Mouse (Mus musculus) liver, embryonic 15.5 days (tissue): ENCODE results near the gene Pabpn1l. TPM values are rescaled to one million over a fixed set of nuclear protein-coding genes. Genes with fewer than 3 reads are reported as not detected.

Source experiments
- ATAC-seq: fragments of 200-750 bp; cut with Nextera tagmentation; 2 replicates; pipeline ENCODE4 v1.8.0; 2017; ENCODE audit warnings: moderate number of reproducible peaks, mild to moderate bottlenecking, moderate library complexity; ENCODE audit not compliant: insufficient read depth
- H3K27ac ChIP-seq: fragments of 300-500 bp; sonication (generic); replicated peaks from 2 replicates; pipeline ENCODE4 v1.5.1; 2015; ENCODE audit warnings: mild to moderate bottlenecking, inconsistent platforms
- H3K27me3 ChIP-seq: fragments of 300-500 bp; sonication (generic); 2 replicates; pipeline ENCODE4 v1.6.1; 2015; ENCODE audit warnings: mild to moderate bottlenecking, inconsistent platforms
- H3K36me3 ChIP-seq: fragments of 300-500 bp; sonication (generic); replicated peaks from 2 replicates; pipeline ENCODE4 v1.6.1; 2015; ENCODE audit warnings: moderate library complexity, mild to moderate bottlenecking, inconsistent platforms
- H3K4me1 ChIP-seq: fragments of 300-500 bp; sonication (generic); replicated peaks from 2 replicates; pipeline ENCODE4 v1.6.1; 2015; ENCODE audit warnings: inconsistent platforms
- H3K4me2 ChIP-seq: fragments of 300-500 bp; sonication (generic); 2 replicates; pipeline ENCODE4 v1.6.1; 2015; ENCODE audit warnings: moderate library complexity, mild to moderate bottlenecking, inconsistent platforms
- H3K4me3 ChIP-seq: fragments of 300-500 bp; sonication (generic); replicated peaks from 2 replicates; pipeline ENCODE4 v1.5.1; 2015; ENCODE audit warnings: mild to moderate bottlenecking, inconsistent platforms
- H3K9ac ChIP-seq: fragments of 300-500 bp; sonication (generic); 2 replicates; pipeline ENCODE4 v1.6.1; 2015; ENCODE audit warnings: moderate library complexity, mild to moderate bottlenecking, inconsistent platforms
- H3K9me3 ChIP-seq: fragments of 300-500 bp; sonication (generic); replicated peaks from 2 replicates; pipeline ENCODE4 v1.6.1; 2016; ENCODE audit warnings: inconsistent platforms
- WGBS: fragments of 180-500 bp; shearing (Covaris S2); methylation state at CpG from one replicate; pipeline ENCODE4 v1.1.7; 2015; ENCODE audit warnings: mixed read lengths; ENCODE audit not compliant: insufficient replicate concordance; 5-methylcytosine and 5-hydroxymethylcytosine counted together
- polyA plus RNA-seq: library from polyadenylated mRNA; unstranded; fragments of >200 nt; fragmentation: Nextera tagmentation; extraction: Ambion mirVana; gene quantifications from 2 replicates; pipeline ENCODE4 v1.2.1, GENCODE M21; 2015

Gene Pabpn1l
- polyA plus RNA-seq, 1 experiment from 2014 or later, result not detected

GRCm38 (mm10) chr8:122663106-122663505 is 40.6 kb upstream of the Pabpn1l start:
- H3K4me3 ChIP-seq, result no peak overlapping the region
- H3K27me3 ChIP-seq, result peaks cover 15% of the 10 kb centered on the region
- WGBS, result 62% methylated on average over 3 of the region's 3 CpGs
- H3K9me3 ChIP-seq, result no peaks in the 10 kb centered on the region
- H3K9ac ChIP-seq, result no peak overlapping the region
- no peak overlapping the region for H3K27ac ChIP-seq
- H3K4me1 ChIP-seq, result peaks cover 49% of the 10 kb centered on the region
- no peaks in the 10 kb centered on the region for H3K36me3 ChIP-seq
- no peak for ATAC-seq
- H3K4me2 ChIP-seq, result no peak overlapping the region

- Histone ChIP-seq H3K9ac (no peak overlapping the region), H3K36me3 (no peaks in the 10 kb centered on the region), H3K9me3 (no peaks in the 10 kb centered on the region), H3K4me1 (peaks cover 37% of the 10 kb centered on the region), H3K27me3 (peaks cover 3% of the 10 kb centered on the region; the same call in 1 of the 2 replicates), H3K27ac (no peak overlapping the region), H3K4me2 (no peak overlapping the region), H3K4me3 (no peak overlapping the region)
- 80% methylated on average over 2 of the region's 2 CpGs for WGBS
- ATAC-seq, result no peak
Observed at GRCm38 (mm10) chr8:122661894-122662293, 39.4 kb upstream of the Pabpn1l start.

GRCm38 (mm10) chr8:122661138-122661537 is 38.6 kb upstream of the Pabpn1l start:
- no peak for ATAC-seq
- Histone ChIP-seq H3K36me3 (no peaks in the 10 kb centered on the region), H3K4me3 (no peak overlapping the region), H3K9me3 (no peaks in the 10 kb centered on the region), H3K27me3 (no peaks in the 10 kb centered on the region), H3K4me1 (peaks cover 32% of the 10 kb centered on the region), H3K9ac (no peak overlapping the region), H3K27ac (no peak overlapping the region), H3K4me2 (no peak overlapping the region)
- WGBS, result 70% methylated on average over 7 of the region's 7 CpGs

GRCm38 (mm10) chr8:122660022-122660421 is 37.5 kb upstream of the Pabpn1l start:
- Histone ChIP-seq H3K4me1 (peaks cover 22% of the 10 kb centered on the region), H3K27ac (no peak overlapping the region), H3K4me2 (no peak overlapping the region), H3K4me3 (no peak overlapping the region), H3K9me3 (no peaks in the 10 kb centered on the region), H3K27me3 (no peaks in the 10 kb centered on the region), H3K9ac (no peak overlapping the region), H3K36me3 (no peaks in the 10 kb centered on the region)
- WGBS, result 40% methylated on average over 2 of the region's 2 CpGs
- ATAC-seq, result no peak

- no peak overlapping the region for H3K4me3 ChIP-seq
- no peaks in the 10 kb centered on the region for H3K36me3 ChIP-seq
- H3K27ac ChIP-seq, result no peak overlapping the region
- H3K4me1 ChIP-seq, result peaks cover 13% of the 10 kb centered on the region; the same call in 1 of the 2 replicates
- no peaks in the 10 kb centered on the region for H3K27me3 ChIP-seq
- WGBS, result 77% methylated on average over 9 of the region's 9 CpGs
- no peaks in the 10 kb centered on the region for H3K9me3 ChIP-seq
- H3K4me2 ChIP-seq, result no peak overlapping the region
- H3K9ac ChIP-seq, result no peak overlapping the region
- ATAC-seq, result no peak
Observed at GRCm38 (mm10) chr8:122658807-122659160, 36.2 kb upstream of the Pabpn1l start.

- 78% methylated on average over 10 of the region's 10 CpGs for WGBS
- Histone ChIP-seq H3K27ac (no peak overlapping the region), H3K9ac (no peak overlapping the region), H3K27me3 (no peaks in the 10 kb centered on the region), H3K9me3 (no peaks in the 10 kb centered on the region), H3K36me3 (no peaks in the 10 kb centered on the region), H3K4me1 (peaks cover 9% of the 10 kb centered on the region; the same call in 1 of the 2 replicates), H3K4me3 (no peak overlapping the region), H3K4me2 (no peak overlapping the region)
- no peak for ATAC-seq
Observed at GRCm38 (mm10) chr8:122658149-122658806, 35.7 kb upstream of the Pabpn1l start.

GRCm38 (mm10) chr8:122656056-122656999 is 33.8 kb upstream of the Pabpn1l start:
- H3K36me3 ChIP-seq, result no peaks in the 10 kb centered on the region
- H3K9me3 ChIP-seq, result no peaks in the 10 kb centered on the region
- WGBS, result 57% methylated on average over 13 of the region's 13 CpGs
- no peak overlapping the region for H3K4me3 ChIP-seq
- no peak overlapping the region for H3K27ac ChIP-seq
- H3K9ac ChIP-seq, result no peak overlapping the region
- no peak for ATAC-seq
- H3K4me2 ChIP-seq, result no peak overlapping the region
- H3K27me3 ChIP-seq, result no peaks in the 10 kb centered on the region
- H3K4me1 ChIP-seq, result 0 out of 2 replicates have a peak, but pooled peaks cover 6% of the 10 kb centered on the region

- H3K9ac ChIP-seq, result no peak overlapping the region
- H3K4me1 ChIP-seq, result 0 out of 2 replicates have a peak, but pooled peaks cover 6% of the 10 kb centered on the region
- WGBS, result 77% methylated on average over 7 of the region's 7 CpGs
- no peak for ATAC-seq
- H3K9me3 ChIP-seq, result no peaks in the 10 kb centered on the region
- H3K4me3 ChIP-seq, result no peak overlapping the region
- H3K27ac ChIP-seq, result no peak overlapping the region
- H3K36me3 ChIP-seq, result peaks cover 7% of the 10 kb centered on the region; the same call in 1 of the 2 replicates
- H3K4me2 ChIP-seq, result no peak overlapping the region
- H3K27me3 ChIP-seq, result no peaks in the 10 kb centered on the region
Observed at GRCm38 (mm10) chr8:122654768-122655167, 32.2 kb upstream of the Pabpn1l start.

GRCm38 (mm10) chr8:122652643-122653042 is 30.1 kb upstream of the Pabpn1l start:
- H3K27ac ChIP-seq, result no peak overlapping the region
- H3K4me3 ChIP-seq, result no peak overlapping the region
- peaks cover 23% of the 10 kb centered on the region; the same call in 1 of the 2 replicates for H3K36me3 ChIP-seq
- no peak for ATAC-seq
- no peak overlapping the region for H3K9ac ChIP-seq
- WGBS, result 55% methylated on average over 6 of the region's 6 CpGs
- 0 out of 2 replicates have a peak, but pooled peaks cover 6% of the 10 kb centered on the region for H3K4me1 ChIP-seq
- H3K9me3 ChIP-seq, result no peaks in the 10 kb centered on the region
- no peak overlapping the region for H3K4me2 ChIP-seq
- H3K27me3 ChIP-seq, result no peaks in the 10 kb centered on the region

GRCm38 (mm10) chr8:122651326-122651921 is 28.9 kb upstream of the Pabpn1l start:
- Histone ChIP-seq H3K9ac (no peak overlapping the region), H3K4me1 (0 out of 2 replicates have a peak, but pooled peaks cover 6% of the 10 kb centered on the region), H3K4me3 (no peak overlapping the region), H3K36me3 (peaks cover 28% of the 10 kb centered on the region), H3K9me3 (no peaks in the 10 kb centered on the region), H3K4me2 (no peak overlapping the region), H3K27me3 (no peaks in the 10 kb centered on the region), H3K27ac (no peak overlapping the region)
- no peak for ATAC-seq
- WGBS, result 71% methylated on average over 16 of the region's 16 CpGs
